Mouse (Mus musculus) megakaryocyte, embryonic 14.5 days (primary cell): ENCODE data around the gene Col4a2. TPM values are rescaled to one million over a fixed set of nuclear protein-coding genes. Genes with fewer than 3 reads are reported as not detected.
A peak's percentile ranks its signal among the peaks of the same experiment; 100 is the strongest.

Experiments
- H3K27me3 ChIP-seq: replicated peaks from 2 replicates; pipeline ENCODE3; 2012; ENCODE audit warnings: inconsistent platforms
- H3K36me3 ChIP-seq: replicated peaks from 2 replicates; pipeline ENCODE3; 2012; ENCODE audit warnings: low read length, inconsistent platforms, mixed read lengths
- H3K4me1 ChIP-seq: 2 replicates; pipeline ENCODE4 v1.6.1; 2012; ENCODE audit warnings: inconsistent platforms
- H3K4me3 ChIP-seq: replicated peaks from 2 replicates; pipeline ENCODE3; 2012; ENCODE audit warnings: moderate library complexity, mild to moderate bottlenecking, inconsistent platforms
- H3K9me3 ChIP-seq: 2 replicates; pipeline ENCODE4 v1.6.1; 2012; ENCODE audit warnings: inconsistent platforms
- FLI1 ChIP-seq: IDR thresholded peaks from 2 replicates; pipeline ENCODE4 v1.6.1; 2012; ENCODE audit warnings: low read length, inconsistent platforms, mixed read lengths
- GATA1 ChIP-seq: IDR thresholded peaks from 3 replicates; pipeline ENCODE4 v1.6.1; 2012; ENCODE audit warnings: mixed read lengths, low read length, inconsistent platforms, borderline replicate concordance
- polyA plus RNA-seq: library from polyadenylated mRNA; stranded (reverse); fragments of >175 nt; gene quantifications from 2 replicates; pipeline ENCODE4 v1.2.3, GENCODE M21; 2012; ENCODE audit warnings: low replicate concordance; ENCODE audit not compliant: insufficient read depth

The Col4a2 gene
- 0.34 and 1.0 TPM in 2 replicates for polyA plus RNA-seq

DNA sequence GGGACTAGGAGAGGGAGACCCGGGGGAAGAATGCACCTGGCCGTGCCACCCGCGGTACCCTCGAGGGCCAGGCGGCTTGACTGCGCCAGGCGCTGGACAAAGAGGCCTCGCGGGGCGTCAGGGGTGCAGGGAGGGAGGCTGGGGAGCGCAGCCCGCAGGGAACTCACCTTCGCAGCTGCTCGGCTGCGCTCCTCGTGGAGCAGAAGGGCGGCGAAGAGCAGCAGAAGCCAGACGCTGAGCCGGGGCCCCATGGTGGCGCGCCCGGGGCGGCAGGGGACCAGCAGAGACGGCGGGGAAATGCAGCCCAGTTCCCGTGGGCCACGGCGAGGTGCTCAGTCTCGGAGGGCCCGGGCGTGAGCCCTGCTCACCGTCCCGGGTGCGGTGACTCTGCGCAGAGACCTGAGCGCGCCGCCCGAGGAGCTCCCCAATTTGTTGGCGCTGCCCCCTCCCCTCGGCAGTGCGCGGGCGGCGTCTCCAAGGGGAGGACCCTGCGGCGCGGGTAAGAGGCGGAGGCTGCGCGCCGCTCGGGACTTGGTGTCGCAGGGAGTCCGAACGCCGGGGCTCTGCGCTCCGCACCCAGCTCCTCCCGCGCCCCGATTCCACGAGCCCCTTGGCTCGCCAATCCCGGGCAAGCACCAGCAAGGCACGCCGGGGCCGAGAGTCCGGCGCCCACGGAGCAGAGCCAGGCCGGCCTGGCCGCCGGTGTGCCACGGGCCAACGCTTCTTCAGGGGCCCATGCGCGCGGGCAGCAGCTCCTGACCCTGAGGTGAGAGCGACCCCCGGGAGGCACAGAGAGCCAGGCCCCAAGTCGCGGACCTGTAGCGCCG lies at the start of gene Col4a2, which contains the start of gene Col4a1:
TSS of gene Col4a2 (plus strand) at position 457 of the 827 bp plus-strand sequence.
TSS of gene Col4a1 (minus strand) at position 478 of the 827 bp plus-strand sequence.
- Histone ChIP-seq H3K36me3 (no peaks in the 10 kb centered on the region), H3K9me3 (no peaks in the 10 kb centered on the region), H3K4me3 (peak within 1 kb of the TSS; percentile 87), H3K27me3 (peaks cover 98% of the 10 kb centered on the region), H3K4me1 (peaks cover 39% of the 10 kb centered on the region)
- TF ChIP-seq GATA1 = no peak
- TF ChIP-seq FLI1 = no peak

DNA sequence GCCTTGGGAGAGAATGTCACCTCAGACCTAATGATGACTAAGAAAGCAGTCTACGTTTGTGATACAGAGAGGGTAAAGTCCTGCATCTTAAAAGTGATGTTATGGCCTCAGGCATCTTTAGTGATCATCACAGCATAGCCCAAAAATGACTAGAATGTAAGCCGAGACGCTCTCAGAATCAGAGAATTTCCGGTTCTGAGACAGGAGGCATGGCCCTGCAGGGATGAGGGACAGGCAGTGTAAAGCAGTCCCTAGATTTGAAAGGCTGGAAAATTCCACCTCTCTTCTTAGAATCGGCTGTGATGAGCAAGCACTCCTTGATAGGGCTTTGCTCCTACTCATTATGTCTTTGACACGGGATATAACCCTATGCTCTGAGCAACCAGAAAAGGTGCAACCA lies 48.8 kb upstream of the Col4a2 start:
- TF ChIP-seq FLI1 = no peak
- no peak for TF ChIP-seq GATA1
- H3K4me1 ChIP-seq = peaks cover 18% of the 10 kb centered on the region
- peaks cover 83% of the 10 kb centered on the region for H3K27me3 ChIP-seq
- H3K4me3 ChIP-seq = no peak overlapping the region
- H3K9me3 ChIP-seq = peaks cover 3% of the 10 kb centered on the region; the same call in 1 of the 2 replicates
- no peaks in the 10 kb centered on the region for H3K36me3 ChIP-seq

DNA sequence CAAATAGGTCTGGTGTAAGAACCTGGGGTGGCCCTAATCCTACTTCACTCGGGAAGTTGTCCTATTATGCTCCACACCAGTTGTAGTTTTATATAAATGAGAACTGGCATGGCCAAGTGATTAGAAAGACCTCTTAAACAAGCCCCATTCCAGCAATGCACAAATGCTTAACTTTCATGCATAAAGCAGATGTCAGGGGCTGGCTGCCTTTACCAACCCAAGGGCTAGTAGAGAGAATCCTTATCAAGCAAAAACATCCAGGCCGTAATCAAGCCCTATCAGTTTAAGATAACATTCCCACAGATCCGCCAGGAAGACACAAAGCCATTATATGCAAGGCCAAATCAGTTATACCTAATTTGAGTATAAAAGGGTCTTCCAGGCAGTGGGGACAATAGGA lies 46.6 kb upstream of the Col4a2 start:
- TF ChIP-seq GATA1 (no peak), FLI1 (no peak)
- H3K9me3 ChIP-seq = peaks cover 3% of the 10 kb centered on the region; the same call in 1 of the 2 replicates
- H3K4me3 ChIP-seq = no peak overlapping the region
- peaks cover 89% of the 10 kb centered on the region for H3K27me3 ChIP-seq
- no peaks in the 10 kb centered on the region for H3K36me3 ChIP-seq
- no peaks in the 10 kb centered on the region for H3K4me1 ChIP-seq

DNA sequence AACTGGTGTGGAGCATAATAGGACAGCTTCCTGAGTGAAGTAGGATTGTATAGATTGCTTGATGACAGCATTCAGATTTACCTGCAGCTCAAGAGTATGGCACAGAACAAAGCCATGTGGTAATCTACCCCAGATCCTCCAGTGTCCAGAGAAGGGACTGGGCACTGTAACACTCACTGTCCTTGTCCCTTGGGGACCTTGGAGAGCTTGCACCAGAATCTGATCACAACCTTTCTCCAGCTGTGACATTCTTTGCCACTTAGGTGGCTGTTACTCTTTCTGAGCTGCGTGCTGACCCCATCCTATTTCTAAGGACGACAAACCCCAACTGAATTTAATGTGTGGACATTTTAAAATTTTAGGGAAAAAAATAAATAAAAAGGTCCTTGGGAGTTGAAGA lies 46.1 kb upstream of the Col4a2 start:
- peaks cover 3% of the 10 kb centered on the region; the same call in 1 of the 2 replicates for H3K9me3 ChIP-seq
- H3K4me1 ChIP-seq = no peaks in the 10 kb centered on the region
- TF ChIP-seq GATA1 (no peak), FLI1 (no peak)
- H3K27me3 ChIP-seq = peaks cover 89% of the 10 kb centered on the region
- H3K36me3 ChIP-seq = no peaks in the 10 kb centered on the region
- H3K4me3 ChIP-seq = no peak overlapping the region

DNA sequence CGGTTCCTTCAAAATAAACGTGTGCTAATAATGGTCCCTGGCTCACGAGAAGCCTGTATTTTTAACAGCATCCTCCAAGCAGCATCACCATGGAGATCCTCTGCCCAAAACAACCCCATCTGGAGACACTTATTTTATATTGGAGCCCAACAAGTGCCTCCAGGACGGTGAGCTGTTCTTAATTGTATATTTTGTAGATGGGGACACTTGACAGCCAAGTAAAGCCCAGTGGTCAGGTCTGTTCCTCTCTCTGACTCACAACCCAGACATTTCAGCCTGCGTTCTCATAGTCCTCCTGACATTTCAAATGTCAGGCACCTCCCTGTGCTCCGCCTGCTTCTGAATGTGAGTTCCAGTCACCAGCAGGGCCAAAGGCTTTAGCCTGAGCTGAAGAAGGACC lies 43.9 kb upstream of the Col4a2 start:
- Histone ChIP-seq H3K36me3 (no peaks in the 10 kb centered on the region), H3K4me1 (peaks cover 3% of the 10 kb centered on the region; the same call in 1 of the 2 replicates), H3K4me3 (no peak overlapping the region), H3K9me3 (peaks cover 4% of the 10 kb centered on the region; the same call in 1 of the 2 replicates), H3K27me3 (peaks cover 88% of the 10 kb centered on the region)
- TF ChIP-seq FLI1 = no peak
- no peak for TF ChIP-seq GATA1

DNA sequence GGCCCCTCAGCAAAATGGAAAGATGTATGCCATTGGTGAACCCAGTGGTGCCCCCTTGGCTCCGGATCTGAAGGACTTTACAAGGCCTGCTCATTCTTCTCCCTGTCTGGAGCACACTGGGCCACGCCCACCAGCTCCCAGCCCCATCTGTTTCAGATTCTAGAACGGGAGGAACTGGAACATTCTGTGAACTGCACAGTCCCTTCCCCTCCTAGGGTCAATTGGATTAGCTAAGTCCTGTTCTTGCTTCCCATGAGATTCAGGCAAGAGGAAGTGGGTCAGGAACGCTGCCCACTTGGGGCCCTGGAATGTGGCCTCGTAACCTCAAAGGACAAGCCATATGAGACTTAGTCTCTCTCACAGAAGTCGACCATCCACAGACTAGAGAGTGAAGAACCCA lies 41.8 kb upstream of the Col4a2 start:
- Histone ChIP-seq H3K36me3 (no peaks in the 10 kb centered on the region), H3K4me3 (no peak overlapping the region), H3K9me3 (peaks cover 13% of the 10 kb centered on the region; the same call in 1 of the 2 replicates), H3K27me3 (peaks cover 88% of the 10 kb centered on the region), H3K4me1 (peaks cover 3% of the 10 kb centered on the region; the same call in 1 of the 2 replicates)
- no peak for TF ChIP-seq FLI1
- no peak for TF ChIP-seq GATA1

DNA sequence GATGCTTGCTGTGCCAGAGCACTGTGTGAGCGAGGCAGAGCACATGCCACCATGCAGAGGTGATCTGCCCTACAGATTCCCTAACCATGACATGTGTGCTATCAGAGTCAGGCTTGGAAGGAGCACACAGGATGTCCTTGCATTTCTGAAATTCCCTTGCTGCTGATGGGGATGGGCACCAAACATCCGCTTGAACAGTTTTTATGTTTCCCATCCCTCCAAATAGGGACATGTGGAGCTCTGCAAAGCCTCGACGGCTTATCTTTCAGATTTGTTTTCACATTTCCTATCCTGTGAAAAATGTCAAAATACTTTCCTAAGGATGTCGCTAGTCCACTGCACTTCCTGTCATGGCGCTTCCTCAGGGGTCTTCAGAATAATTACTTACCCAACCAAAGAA lies 40.4 kb upstream of the Col4a2 start:
- Histone ChIP-seq H3K27me3 (peaks cover 88% of the 10 kb centered on the region), H3K9me3 (peaks cover 13% of the 10 kb centered on the region; the same call in 1 of the 2 replicates), H3K36me3 (no peaks in the 10 kb centered on the region), H3K4me3 (no peak overlapping the region), H3K4me1 (peaks cover 10% of the 10 kb centered on the region)
- TF ChIP-seq FLI1 = no peak
- no peak for TF ChIP-seq GATA1

DNA sequence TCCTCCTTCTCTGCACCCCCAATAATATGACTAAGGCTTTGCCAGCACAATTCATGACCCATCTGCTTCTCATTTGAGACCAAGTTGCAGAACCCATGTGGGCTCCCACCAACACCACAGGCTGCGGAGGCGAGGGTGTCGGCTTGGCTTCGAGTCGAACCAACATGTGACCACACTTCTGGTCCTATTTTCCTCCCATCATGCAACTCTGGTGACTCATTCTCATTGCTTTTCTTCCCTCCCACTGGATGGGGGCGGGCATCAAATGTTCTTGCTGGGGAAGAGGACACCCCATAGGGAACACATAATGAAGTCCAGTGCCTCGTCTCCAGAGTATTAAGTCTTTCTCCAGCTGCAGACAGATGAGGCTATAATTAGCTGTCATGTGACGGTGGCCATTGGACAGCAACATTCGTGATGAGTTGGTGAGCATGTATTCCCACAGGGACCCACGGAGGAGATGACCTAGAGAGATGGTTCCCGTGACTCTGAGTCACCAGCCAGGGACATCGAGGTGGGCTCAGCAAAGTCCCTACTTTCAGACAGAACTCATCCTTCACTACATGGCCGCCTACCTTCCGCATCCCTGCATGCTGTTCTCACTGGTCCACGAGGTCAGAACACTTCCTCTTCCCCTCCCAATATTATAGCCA lies 39.0 kb upstream of the Col4a2 start:
- no peaks in the 10 kb centered on the region for H3K36me3 ChIP-seq
- TF ChIP-seq FLI1 = no peak
- TF ChIP-seq GATA1 = no peak
- no peak overlapping the region for H3K4me3 ChIP-seq
- H3K27me3 ChIP-seq = peaks cover 87% of the 10 kb centered on the region
- H3K9me3 ChIP-seq = peaks cover 13% of the 10 kb centered on the region; the same call in 1 of the 2 replicates
- peaks cover 20% of the 10 kb centered on the region for H3K4me1 ChIP-seq

DNA sequence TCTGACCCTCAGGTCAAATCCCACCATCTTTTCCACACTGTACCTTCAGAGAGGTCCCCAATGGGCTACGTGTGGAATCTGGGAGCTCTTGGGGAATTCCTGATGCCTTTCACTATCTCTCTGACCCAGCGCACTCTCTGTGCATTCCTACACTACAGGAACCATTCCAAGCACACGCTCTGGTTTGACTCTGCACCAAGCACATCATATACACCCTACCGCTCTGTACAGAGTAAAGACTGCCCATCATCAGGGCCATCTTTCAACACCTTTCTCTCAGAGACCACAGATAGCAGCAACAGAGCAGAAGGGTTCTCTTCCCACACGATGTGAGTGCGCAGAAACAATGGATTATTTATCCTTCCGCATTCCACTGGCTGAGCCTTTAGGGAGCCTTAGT lies 38.2 kb upstream of the Col4a2 start:
- peaks cover 15% of the 10 kb centered on the region; the same call in 1 of the 2 replicates for H3K9me3 ChIP-seq
- no peaks in the 10 kb centered on the region for H3K36me3 ChIP-seq
- H3K4me1 ChIP-seq = peaks cover 20% of the 10 kb centered on the region
- H3K27me3 ChIP-seq = peaks cover 86% of the 10 kb centered on the region
- TF ChIP-seq GATA1 (no peak), FLI1 (no peak)
- no peak overlapping the region for H3K4me3 ChIP-seq
